Mouse (Mus musculus) heart, postnatal 10 days (tissue): ENCODE data around the gene Dus1l. TPM values are rescaled to one million over a fixed set of nuclear protein-coding genes. Genes with fewer than 3 reads are reported as not detected.
"Not testable (repeated sequence)": the region's sequence is repeated elsewhere in the genome, so short reads cannot be mapped to it uniquely, and the experiment has no call there.

Source experiments
- DNase-seq, 2 experiments: peaks; one replicate each; pipeline ENCODE4 v3.0.0; 2021
- intact Hi-C: fragments of 180-260 bp; cut with DNase I; formaldehyde crosslinking; loops from one replicate; pipeline ENCODE4 v1.15.1; 2025
- total RNA-seq, 2 experiments: library from RNA; stranded (reverse); gene quantifications; 2 replicates each; pipeline ENCODE4 v1.2.3; 2021

Dus1l gene
- total RNA-seq, 2 experiments from 2014 or later, result 33.1 to 34.8 TPM

DNA sequence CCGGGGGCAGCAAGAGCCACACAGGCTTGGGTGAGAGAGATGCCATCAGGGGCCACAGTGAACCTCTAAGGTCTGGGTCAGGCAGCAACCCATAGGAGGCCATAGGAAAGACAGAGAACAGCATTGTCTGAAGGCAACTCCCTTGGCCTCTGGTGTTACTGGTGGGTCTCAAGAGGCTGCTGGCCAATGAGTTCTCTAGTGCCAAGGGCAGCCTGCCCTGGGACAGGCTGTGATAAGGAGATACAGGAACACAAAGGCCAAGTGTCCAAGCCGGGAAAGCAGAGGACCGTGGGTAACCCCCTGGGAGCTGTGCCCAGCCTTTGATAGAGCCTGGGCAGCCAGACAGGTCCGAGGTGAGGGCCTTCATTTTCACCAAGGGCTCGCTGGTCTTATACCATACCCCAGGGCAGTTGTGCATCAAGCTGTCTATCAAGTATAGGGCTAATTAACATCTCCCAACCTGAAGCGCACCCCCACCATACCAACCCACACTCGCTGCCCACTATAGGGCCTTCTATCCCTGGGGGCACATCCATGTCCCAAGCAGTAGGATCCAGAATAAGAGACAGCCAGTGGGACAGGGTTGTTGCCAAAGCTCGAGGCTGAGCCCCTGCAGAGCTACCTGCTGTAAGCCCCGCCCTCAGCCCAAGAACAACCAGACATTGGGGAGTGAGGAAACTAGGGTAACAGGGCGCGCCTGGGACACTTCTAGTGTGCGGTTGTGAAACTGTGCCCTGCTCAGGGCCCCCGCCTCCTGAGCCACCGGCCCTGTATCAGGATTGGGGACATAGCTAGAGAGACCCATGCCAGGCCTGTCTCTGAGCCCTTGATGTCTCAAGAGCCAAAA is 25.1 kb upstream of the Dus1l start:
- intact Hi-C loops, result loop anchor here (5.0 kb wide), 1 partner anchor 86 kb away; no protein-coding TSS in a partner anchor
- peak; percentile 67 to 75 for DNase-seq

DNA sequence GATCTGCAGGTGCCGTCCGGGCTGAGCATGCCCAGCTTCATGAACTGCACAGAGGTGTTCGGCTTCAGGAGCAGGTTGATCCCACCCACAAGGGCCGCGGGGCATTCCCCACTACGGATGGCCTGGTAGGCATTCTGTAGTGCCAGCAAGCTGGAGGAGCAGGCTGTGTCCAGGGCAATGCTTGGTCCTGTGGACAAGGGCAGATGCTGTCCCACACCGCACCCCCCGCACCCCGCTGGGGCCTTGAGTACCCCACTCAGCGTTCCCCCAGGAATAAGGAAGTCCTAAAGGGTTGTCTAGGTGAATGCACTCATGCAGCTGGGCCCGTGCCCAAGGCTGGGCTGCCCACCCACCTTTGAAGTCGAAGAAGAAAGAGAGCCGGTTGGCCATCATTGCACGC is 24.3 kb upstream of the Dus1l start:
- intact Hi-C loops, result loop anchor here (5.0 kb wide), 1 partner anchor 87 kb away; no protein-coding TSS in a partner anchor

DNA sequence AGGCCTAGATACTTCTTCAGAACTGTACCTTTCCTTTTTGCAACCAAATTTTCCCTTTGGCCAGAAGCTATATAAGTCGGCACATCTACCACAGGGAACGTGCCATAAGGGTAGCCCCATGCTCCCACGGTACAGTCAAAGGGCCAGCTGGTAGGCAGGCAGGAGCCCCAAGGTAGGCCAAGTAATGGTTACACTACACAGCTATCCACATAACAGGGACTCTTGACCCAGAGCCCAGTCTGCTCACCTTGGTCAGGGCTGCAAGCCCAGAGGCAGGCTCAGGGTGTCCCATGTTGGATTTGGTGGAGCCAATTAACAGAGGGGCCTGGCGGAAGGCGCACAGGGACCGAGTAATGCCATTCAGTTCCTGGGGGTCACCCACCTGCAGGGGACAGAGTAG is 23.4 kb upstream of the Dus1l start:
- no peak for DNase-seq

More for the DNA sequence above, 24.3 kb upstream of the Dus1l start:
- no peak for DNase-seq

DNA sequence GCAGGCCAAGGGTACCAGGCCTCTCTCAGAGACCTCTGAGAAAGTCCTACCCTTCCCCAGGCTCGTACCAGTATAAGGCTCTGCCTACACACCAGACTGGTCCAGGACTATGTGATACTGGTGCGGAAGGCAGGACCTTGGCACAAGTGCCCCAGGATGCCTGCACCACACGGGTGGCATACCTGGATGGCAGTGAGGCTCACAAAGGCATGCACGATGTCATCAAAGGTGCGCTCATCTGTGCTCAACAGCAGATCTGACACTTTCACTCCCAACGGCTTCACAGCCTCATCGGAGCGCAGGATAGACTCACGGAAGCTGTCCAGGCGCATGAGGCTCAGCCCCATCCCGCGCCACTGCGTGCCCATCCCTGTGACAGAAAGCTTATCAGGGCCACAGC is 22.0 kb upstream of the Dus1l start:
- no peak for DNase-seq
- intact Hi-C loops, result no loop called here

More for the DNA sequence above, 23.4 kb upstream of the Dus1l start:
- intact Hi-C loops, result no loop called here

DNA sequence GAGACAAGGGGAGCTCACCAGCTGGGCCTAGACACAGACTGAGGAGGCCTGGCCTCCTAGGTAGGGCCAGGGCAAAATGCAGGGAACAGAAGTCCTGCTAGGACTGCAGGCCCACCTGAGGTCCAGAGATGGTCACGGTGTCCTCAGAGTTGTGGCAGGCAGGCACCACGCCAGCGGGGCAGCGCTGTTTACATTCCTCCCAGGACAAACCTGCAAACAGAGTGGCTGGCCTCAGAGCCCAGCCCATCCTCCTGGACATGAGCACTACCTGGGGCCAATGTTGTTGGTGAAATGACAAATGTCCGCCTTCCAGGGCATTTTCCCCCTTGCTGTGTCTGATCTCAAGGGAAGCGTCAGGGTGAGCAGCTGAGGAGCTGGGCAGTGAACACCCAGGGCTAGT is 21.2 kb upstream of the Dus1l start:
- intact Hi-C loops, result no loop called here
- no peak for DNase-seq

DNA sequence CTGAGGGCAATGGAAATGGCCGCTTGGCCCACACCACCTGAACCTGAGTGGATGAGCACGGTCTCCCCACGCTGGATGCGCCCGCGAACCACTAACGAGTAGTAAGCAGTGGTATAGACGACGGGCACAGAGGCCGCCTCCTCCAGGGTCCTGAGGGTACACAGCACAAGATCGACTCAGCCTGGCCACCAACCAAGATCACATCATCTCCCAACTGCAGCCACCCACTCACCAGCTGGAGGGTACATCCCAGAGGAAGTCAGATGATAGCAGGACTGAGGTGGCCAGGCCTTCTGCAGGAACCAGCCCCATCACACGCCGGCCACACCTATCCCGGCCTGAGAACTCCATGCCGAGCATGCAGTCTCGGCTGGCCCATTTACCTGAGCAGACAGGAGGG is 15.9 kb upstream of the Dus1l start:
- no peak for DNase-seq
- intact Hi-C loops, result no loop called here

DNA sequence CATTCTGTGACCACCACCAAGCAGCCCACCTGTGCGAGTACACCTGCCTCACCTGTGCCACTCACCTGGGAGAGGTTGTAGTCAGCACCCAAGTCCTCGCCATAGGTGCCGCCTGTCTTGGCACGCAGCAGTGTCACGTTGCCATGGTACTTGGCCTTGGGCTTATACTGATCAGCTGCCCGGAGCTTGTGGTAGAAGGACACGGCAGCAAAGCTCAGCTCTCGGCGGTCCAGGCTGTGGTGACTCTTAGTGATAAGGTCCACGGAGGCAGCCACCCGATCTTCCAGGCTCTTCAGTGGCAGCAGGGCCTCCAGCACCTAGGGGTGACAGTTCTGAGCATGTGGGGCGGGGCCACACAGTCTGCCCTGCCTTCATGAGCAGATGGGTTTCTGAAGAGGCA is 11.8 kb upstream of the Dus1l start:
- intact Hi-C loops, result no loop called here
- no peak for DNase-seq

DNA sequence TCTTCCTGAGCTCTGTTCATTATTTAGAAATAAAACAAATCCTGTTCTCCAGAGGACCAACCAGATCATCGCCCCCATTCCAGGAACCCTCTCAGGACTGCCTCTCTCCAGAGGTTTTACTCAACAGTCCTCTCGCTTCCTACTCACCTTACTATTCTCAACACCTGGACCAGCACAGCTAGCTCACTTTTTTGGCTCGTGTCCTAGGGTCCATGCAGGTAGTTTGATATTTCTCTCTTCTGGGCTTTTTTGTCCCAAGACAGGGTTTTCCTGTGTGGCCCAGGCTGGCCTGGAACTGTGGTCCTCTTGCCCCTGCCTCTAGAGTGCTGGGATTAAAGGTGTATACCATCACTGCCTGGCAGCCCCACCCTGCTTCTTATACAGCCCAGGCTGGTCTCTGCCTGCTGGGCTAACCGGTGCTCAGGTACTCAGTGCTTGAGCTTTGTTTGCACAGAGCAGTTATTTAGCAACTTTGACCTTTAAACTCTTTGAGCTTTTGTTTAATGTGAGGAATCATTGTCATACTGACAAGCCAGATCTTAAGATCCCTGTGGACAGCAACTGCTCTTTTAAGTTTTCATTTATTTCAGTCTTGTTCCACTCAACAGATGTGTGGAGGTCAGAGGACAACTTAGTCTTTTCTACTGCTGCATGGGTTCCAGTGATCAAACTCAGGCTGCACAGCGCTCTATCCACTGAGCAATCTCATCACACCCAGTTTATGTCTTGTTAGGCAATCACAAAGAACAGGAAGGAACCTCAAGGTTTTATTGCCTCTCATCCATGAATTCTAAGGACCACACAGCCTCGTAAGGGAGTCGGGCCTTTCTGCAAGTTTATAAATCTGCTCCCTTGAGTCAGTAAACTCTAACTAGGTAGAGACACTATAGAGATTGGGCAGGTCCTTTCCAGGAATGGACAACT is 9.4 kb upstream of the Dus1l start:
- intact Hi-C loops, result no loop called here
- DNase-seq, result no peak

DNA sequence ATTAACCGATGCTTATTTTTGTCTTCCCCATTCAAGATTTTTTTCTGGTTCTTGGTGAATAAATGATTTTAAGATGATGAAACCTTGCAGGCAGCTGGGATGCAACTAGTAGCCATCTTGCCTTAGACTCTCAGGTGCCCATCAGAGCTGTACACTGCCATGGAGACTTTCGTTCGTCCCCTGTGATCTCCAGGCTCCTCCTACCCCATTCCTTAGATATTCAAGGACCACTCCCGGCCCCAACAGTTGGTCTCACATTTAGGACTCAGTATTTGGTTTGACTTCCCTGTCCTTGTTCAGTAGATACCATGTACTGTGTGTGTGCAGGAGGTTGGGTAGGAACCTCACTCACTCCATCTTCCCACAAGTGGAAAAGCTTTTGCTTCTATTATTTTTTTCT is 8.6 kb upstream of the Dus1l start:
- intact Hi-C loops, result no loop called here
- DNase-seq, result no peak

DNA sequence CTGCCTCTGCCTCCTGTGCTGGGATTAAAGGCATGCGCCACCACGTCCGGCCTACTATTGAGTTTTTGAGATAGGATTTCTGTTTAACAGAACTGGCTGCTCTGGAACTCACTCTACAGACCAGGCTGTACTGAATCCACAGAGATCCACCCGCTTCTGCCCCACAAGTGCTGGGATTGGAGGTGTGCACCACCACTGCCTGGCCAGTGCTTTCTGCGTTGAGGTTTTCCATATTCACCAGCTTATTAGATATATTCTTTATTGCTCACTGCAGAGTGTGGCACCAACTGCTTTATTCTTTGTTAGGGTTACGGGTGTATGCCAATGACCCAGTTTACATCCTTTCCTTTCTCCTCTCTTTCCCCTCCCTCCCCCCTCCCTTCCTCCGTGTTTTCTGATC is 8.1 kb upstream of the Dus1l start:
- DNase-seq, result no peak
- intact Hi-C loops, result no loop called here

DNA sequence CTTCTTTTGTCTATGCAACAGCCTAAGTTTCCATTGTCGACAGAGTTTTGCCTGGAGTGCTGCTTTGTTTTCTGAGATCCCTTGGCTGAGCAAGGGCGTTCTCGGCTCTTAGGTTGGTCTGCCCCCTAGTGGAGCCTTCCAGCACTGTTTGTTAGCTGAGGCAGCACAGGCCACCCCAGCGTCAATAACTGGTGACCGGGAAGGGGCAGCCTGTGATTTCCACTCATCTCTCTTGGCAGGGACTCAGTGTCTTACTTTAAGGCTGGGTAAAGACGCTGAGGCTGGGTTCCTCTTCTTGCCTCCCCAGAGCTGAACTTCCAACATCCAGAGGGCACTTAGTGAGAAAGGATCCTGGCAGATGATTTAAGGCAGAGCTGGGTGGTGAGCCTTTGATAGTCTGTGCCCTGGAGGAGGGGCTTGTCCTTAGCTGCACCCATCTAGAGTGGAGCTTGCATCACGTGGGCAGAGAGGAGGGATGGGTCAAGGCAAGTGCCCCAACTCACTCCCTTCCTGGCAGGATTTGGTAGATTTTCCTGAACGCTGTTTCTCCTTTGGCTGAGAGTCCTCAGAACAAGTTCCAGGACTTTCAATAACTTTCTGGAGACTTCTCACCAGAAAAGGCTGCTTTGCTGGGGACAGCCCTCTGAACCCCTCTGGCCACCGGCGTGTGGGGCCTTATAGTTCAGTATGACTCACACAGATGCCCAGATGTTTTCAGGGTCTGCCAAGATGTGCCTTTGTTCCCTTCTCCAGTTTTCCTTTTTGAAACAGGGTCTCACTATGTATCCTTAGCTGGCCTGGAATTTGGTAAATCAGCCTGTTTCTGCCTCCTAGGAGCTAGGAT is 4.1 kb upstream of the Dus1l start:
- peak; percentile 93 to 95 for DNase-seq
- intact Hi-C loops, result loop anchor here (2.0 kb wide), 1 partner anchor 105 kb away; no protein-coding TSS in a partner anchor

DNA sequence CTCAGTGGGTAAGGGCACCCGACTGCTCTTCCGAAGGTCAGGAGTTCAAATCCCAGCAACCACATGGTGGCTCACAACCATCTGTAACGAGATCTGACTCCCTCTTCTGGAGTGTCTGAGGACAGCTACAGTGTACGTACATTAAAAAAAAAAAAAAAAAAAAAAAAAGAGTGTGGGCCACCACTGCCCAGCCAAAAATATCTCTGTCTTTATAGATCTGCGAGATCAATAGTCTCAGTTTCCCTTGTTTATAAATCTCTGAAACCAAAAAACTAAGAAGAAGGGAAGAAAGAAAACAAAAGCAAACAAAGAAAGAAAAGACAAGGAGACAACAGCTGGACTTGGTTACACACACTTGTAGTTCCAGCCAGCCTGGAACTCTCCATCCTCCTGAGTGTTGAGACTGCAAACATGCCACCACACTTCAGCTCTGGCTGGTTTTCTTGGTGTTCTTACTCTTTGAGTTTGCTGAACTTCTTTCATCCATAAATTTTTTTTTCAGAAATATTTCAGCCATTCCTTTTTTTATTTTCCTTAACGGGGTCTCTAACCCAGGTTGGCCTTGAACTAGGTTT is 3.2 kb upstream of the Dus1l start:
- no peak for DNase-seq
- intact Hi-C loops, result no loop called here

DNA sequence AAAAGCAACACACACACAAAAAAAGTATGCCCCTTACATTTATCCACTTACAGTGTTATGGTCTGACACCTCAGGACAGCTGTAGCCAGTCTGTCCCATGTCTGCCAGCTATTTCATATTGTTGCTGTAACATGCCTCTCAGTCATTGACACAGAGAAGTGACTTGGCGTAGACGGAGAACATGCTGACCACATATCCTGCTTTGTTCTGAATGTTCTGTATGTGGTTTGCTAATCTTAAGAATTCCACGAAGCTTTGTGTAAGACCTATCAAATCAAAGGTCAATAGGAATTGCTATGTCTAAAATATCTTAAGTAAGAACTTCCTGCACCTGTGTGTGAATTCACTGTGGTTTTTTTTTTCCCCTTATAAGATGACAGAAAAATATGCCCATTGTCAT is 2.0 kb upstream of the Dus1l start:
- no peak for DNase-seq
- intact Hi-C loops, result no loop called here

DNA sequence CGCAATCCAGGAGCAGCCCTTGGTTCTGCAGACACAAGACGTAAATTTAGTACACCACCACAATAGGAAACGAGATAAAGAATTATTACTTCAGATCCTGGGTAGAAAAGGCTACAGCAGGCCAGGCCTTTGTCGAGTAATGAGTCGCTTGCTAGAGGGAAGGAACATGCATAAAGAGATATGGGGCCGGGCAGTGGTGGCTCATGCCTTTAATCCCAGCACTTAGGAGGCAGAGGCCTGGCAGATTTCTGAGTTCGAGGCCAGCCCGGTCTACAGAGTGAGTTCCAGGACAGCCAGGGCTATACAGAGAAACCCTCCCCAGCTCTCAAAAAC is 377 bp upstream of the Dus1l start:
- intact Hi-C loops, result loop anchor here (1.0 kb wide), 1 partner anchor 76 kb away; no protein-coding TSS in a partner anchor
- no peak for DNase-seq

DNA sequence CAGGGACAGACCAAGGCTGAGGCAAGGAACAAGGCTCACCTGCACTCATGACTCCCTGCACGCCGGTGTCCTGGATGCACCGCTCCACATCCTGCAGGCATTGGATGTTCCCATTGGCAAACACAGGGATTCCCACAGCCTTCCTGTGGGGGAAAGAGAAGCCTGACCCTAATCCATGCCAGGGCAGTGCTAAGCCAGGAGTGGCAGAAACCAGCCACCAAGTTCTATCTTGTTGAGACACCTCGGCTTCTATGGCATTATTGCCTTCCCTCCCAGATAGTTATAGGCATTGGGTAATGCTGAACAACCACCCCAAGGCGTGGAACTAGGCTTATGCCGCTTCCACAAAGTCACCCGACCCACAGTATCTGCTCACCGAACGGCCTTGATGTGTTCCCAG is 3.6 kb downstream of the Dus1l start:
- DNase-seq, result no peak
- intact Hi-C loops, result no loop called here

DNA sequence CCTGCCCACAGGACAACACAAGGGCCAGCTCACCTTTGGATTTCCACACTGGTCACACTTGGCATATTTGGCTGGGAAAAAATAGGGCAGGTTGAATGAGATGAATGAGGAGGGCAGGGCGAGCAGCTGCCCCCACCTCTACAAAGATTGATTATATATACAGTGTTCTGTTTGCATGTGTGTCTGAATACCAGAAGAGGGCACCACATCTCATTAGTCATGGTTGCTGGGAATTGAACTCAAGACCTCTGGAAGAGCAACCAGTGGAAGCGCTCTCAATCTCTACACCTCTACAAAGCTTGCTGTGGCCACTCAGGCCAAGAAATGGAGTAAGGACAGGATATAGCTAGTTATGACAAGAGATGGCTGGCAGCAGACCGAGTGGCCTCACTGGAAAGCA is 6.4 kb downstream of the Dus1l start:
- intact Hi-C loops, result no loop called here
- no peak for DNase-seq

DNA sequence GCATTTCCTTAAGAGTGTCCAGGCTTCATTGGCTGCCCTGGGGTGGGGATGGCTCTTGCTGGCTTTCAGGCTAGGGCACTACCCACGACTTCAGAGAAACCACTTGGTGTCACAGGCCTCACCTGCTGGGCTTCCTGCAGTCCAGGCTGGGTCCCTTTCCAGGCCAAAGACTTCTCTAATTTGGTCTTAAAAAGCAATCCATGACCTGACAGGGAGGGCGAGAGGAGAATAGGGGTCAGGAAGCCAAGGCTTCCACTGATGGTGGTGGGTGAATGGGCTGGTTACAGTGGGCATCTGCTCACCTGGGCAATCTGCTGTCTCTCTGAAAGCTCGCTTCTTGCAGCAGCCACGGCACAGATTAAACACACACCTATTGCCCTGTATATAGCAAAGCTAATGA is 6.8 kb downstream of the Dus1l start:
- intact Hi-C loops, result no loop called here

DNA sequence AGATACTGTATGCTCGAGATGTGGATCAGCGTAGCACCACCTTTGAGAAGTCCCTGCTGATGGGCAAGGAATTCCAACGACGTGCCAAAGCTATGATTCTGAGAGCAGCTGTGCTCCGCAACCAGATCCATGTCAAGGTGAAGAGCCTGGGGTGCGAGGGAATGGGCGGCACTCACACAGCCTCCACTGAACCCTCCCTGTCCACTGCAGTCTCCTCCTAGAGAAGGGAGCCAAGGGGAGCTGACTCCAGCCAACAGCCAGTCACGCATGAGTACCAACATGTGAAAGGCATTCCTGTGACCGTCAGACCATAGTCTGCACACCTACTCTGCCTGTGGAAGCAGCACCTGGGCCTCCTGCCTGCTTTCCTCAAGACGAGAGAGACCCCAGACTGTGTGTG is 7.7 kb downstream of the Dus1l start:
- DNase-seq, intact Hi-C loops: not testable (repeated sequence)

More for the DNA sequence above, 6.8 kb downstream of the Dus1l start:
- DNase-seq, result no peak

DNA sequence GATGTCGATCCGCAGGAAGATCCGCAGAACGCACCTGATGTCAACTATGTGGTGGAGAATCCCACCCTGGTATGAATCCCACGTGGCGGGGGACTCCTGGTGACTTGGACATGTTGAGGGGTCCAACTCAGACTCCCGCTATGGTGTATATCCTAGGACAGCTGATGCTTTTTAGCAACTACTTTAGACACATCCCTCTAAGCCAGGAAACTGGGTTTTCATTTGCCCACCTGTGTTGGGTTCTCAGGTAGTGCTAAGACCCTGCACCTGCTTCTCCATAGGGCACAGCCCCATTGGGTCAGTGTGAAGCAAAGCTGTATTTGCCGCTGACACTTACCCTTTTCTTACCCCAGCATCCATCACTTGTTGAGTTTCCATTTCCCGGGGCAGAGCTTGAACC is 11.1 kb downstream of the Dus1l start:
- intact Hi-C loops, result no loop called here
- no peak for DNase-seq

DNA sequence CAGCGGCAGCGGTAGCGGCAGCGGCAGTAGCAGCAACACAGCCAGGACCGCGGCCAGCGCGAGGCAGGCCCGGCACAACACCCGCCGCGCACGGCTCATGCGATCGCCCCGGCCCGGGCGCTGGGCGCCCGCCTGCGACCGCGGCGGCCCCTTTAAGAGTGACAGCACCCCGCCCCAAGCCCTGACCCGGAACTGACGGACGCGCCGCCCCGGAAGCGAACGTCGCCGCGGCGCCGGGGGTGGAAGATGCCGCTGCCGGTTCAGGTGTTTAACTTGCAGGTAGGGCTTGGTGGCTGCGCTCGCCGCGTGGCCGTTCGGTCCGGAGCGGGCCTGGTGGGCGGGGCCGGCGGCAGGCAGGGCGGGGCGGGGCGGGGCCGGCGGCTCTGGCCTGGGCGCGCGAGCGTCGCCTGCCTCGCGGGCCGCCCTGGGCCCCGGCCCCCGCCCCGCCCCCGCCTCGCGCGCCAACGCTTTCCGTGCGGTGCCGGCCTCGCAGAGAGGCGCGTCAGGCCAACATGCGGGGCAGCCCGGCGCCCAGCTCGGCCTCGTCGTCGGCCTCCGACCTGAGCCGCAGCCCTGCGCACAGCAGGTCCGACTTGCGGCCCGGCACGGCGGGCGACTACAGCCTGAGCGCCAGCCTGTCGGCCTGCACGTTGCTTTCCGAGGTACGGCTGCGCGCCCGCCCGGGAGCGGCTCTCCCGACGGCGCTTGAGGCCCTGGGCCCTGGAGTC is 12.0 kb downstream of the Dus1l start, which contains the start of the genes Rfng and Gps1:
TSS of gene Rfng (minus strand) at position 144 of the 728 bp plus-strand sequence.
TSS of gene Gps1 (plus strand) at position 209 of the 728 bp plus-strand sequence.
- peak; percentile 86 to 88 for DNase-seq
- intact Hi-C loops, result no loop called here
